Mouse (Mus musculus): ENCODE results near the gene Slc22a3. TPM values are rescaled to one million over a fixed set of nuclear protein-coding genes. Genes with fewer than 3 reads are reported as not detected.

The Slc22a3 gene
- polyA plus RNA-seq, 1 experiment from 2014 or later, result 1.2 TPM

DNA sequence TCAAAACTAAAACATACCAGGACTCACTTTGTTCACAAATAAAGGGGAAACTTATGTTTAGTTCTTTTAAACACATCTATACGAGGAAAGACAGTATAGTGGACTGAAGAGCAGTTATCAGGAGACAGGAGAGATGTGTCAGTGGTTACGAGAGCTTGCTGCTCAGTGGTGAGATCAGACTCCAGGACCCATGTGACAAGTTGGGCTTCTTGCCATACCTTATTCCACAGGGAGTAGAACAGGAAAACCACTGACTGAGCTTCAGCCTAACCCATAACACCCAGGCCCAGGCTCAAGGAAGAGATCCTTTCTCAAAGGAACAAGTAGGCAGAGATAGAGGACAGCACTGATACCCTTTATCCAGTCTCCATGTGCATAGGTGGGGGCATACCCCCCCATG, 62.9 kb downstream of the Slc22a3 start:
- Histone ChIP-seq H3K27me3 (ENCODE audit: insufficient read depth, low read length) (no peaks in the 10 kb centered on the region), H3K4me1 (ENCODE audit: insufficient read depth, low read length) (no peaks in the 10 kb centered on the region), H3K9me3 (ENCODE audit: low read length) (no peaks in the 10 kb centered on the region), H3K4me2 (replicated peaks; ENCODE audit: low read depth, low read length) (no peak overlapping the region), H3K27ac (ENCODE audit: low read length) (no peak overlapping the region), H3K4me3 (ENCODE audit: low read length) (no peak overlapping the region), H3K9ac (replicated peaks; ENCODE audit: low read length) (no peak overlapping the region), H3K36me3 (ENCODE audit: insufficient read depth, low read length) (no peaks in the 10 kb centered on the region)
- 66% methylated on average over 2 of the region's 2 CpGs for WGBS
- 0 out of 2 replicates have a peak, but pooled peaks have one; percentile 46 for ATAC-seq (ENCODE audit: low FRiP score, low TSS enrichment)

DNA sequence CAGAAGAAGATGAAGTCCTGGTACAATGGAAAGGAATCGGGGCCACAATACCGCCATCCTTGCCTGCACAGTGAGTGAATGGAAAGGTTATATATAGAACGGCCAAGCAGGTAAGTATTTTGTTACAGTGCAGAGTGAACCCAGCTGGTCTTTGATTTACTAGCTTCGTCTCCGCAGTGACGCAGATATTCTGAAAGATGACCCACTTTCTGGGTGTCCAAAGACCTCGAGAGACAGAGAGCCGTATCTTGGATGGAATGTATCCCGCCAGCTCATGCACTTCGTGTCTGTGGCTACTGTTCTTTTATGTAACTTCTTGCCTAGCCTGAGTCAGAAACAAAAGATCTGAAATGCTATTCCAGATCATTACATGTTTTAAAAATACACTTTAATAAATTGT, 69.7 kb downstream of the Slc22a3 start:
- H3K9me3 ChIP-seq (ENCODE audit: low read length), result no peaks in the 10 kb centered on the region
- no peaks in the 10 kb centered on the region for H3K27me3 ChIP-seq (ENCODE audit: insufficient read depth, low read length)
- no peak overlapping the region for H3K4me2 ChIP-seq (replicated peaks; ENCODE audit: low read depth, low read length)
- no peaks in the 10 kb centered on the region for H3K36me3 ChIP-seq (ENCODE audit: insufficient read depth, low read length)
- H3K4me3 ChIP-seq (ENCODE audit: low read length), result no peak overlapping the region
- WGBS, result 57% methylated on average over 10 of the region's 10 CpGs
- no peaks in the 10 kb centered on the region for H3K4me1 ChIP-seq (ENCODE audit: insufficient read depth, low read length)
- H3K27ac ChIP-seq (ENCODE audit: low read length), result no peak overlapping the region
- no peak overlapping the region for H3K9ac ChIP-seq (replicated peaks; ENCODE audit: low read length)
- no peak for ATAC-seq (ENCODE audit: low FRiP score, low TSS enrichment)

DNA sequence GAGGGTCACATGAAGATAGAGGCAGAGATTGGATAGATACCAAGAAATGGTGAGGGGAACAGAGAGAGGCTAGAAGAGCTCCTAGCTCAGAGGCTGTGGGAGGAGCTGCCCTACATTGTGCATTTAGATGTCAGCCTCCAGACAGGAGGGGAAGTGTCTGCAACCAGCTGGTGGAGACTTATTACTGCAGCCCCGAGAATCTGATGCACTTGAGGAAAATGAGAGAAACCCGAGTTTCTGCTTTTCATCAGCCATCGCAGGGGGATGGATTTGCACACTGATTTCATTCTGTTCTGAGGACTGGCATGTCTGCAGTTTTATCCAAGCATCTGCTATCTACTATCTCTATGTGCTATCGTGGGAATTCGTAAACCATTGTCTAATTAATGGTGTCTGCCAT, 75.8 kb downstream of the Slc22a3 start:
- H3K4me2 ChIP-seq (replicated peaks; ENCODE audit: low read depth, low read length), result no peak overlapping the region
- no peaks in the 10 kb centered on the region for H3K36me3 ChIP-seq (ENCODE audit: insufficient read depth, low read length)
- H3K4me1 ChIP-seq (ENCODE audit: insufficient read depth, low read length), result 0 out of 2 replicates have a peak, but pooled peaks cover 3% of the 10 kb centered on the region
- no peak overlapping the region for H3K9ac ChIP-seq (replicated peaks; ENCODE audit: low read length)
- H3K9me3 ChIP-seq (ENCODE audit: low read length), result no peaks in the 10 kb centered on the region
- H3K4me3 ChIP-seq (ENCODE audit: low read length), result no peak overlapping the region
- no peak; the same call in 1 of the 2 replicates for ATAC-seq (ENCODE audit: low FRiP score, low TSS enrichment)
- H3K27ac ChIP-seq (ENCODE audit: low read length), result no peak overlapping the region
- WGBS, result 57% methylated on average over 5 of the region's 5 CpGs
- no peaks in the 10 kb centered on the region for H3K27me3 ChIP-seq (ENCODE audit: insufficient read depth, low read length)

- ATAC-seq (ENCODE audit: low FRiP score, low TSS enrichment), result peak; percentile 59; the same call in 1 of the 2 replicates
- no peak overlapping the region for H3K4me3 ChIP-seq (ENCODE audit: low read length)
- H3K27me3 ChIP-seq (ENCODE audit: insufficient read depth, low read length), result no peaks in the 10 kb centered on the region
- H3K4me1 ChIP-seq (ENCODE audit: insufficient read depth, low read length), result 0 out of 2 replicates have a peak, but pooled peaks cover 3% of the 10 kb centered on the region
- no peaks in the 10 kb centered on the region for H3K36me3 ChIP-seq (ENCODE audit: insufficient read depth, low read length)
- H3K9ac ChIP-seq (replicated peaks; ENCODE audit: low read length), result no peak overlapping the region
- no peak overlapping the region for H3K4me2 ChIP-seq (replicated peaks; ENCODE audit: low read depth, low read length)
- no peak overlapping the region for H3K27ac ChIP-seq (ENCODE audit: low read length)
- no peaks in the 10 kb centered on the region for H3K9me3 ChIP-seq (ENCODE audit: low read length)
Measured at GRCm38 (mm10) chr17:12428369-12428768, 79.1 kb downstream of the Slc22a3 start.

DNA sequence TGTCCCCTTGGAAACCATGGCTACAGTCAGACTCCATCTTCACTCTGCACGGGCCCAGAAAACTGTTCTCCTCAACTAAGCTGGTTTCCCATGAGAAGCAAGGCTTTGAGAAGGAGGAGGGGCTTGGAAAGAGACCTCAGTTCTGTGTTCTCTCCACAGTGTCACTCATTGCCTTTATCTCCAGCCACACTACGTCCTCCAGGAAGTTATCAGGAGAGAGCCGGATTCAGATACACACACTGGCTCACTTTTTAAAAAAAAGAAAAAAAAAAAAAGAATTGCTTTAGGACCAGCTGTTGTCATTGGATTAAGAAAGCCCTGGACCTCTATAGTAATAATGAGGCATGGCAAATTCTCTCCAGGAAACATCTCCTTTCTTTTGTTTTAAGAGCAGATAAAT, 80.3 kb downstream of the Slc22a3 start:
- H3K27me3 ChIP-seq (ENCODE audit: insufficient read depth, low read length), result no peaks in the 10 kb centered on the region
- WGBS, result 53% methylated on average over 3 of the region's 3 CpGs

DNA sequence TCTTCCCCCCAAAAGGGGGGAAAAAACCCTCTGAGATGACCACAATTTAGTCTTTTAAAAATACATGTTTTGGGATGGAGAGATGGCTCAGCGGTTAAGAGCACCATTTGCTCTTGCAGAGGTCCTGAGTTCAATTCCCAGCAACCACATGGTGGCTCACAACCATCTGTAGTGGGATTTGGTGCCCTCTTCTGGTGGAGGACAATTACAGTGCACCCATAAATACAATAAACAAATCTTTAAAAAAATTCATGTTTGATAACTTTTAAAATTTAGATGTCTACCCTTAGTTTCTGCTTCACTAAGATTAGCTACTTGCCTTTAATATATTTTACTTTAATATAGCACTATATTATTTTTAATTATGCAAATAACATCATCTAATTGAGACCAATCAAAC, 85.4 kb downstream of the Slc22a3 start:
- WGBS, result 80% methylated on average over 1 of the region's 1 CpGs
- no peak overlapping the region for H3K4me3 ChIP-seq (ENCODE audit: low read length)

More for the DNA sequence above, 80.3 kb downstream of the Slc22a3 start:
- no peak overlapping the region for H3K27ac ChIP-seq (ENCODE audit: low read length)
- H3K4me2 ChIP-seq (replicated peaks; ENCODE audit: low read depth, low read length), result no peak overlapping the region
- no peaks in the 10 kb centered on the region for H3K36me3 ChIP-seq (ENCODE audit: insufficient read depth, low read length)
- no peak for ATAC-seq (ENCODE audit: low FRiP score, low TSS enrichment)
- H3K9ac ChIP-seq (replicated peaks; ENCODE audit: low read length), result no peak overlapping the region
- no peak overlapping the region for H3K4me3 ChIP-seq (ENCODE audit: low read length)
- H3K4me1 ChIP-seq (ENCODE audit: insufficient read depth, low read length), result 0 out of 2 replicates have a peak, but pooled peaks cover 3% of the 10 kb centered on the region
- no peaks in the 10 kb centered on the region for H3K9me3 ChIP-seq (ENCODE audit: low read length)

GRCm38 (mm10) chr17:12420886-12421574, 86.5 kb downstream of the Slc22a3 start:
- no peak overlapping the region for H3K27ac ChIP-seq (ENCODE audit: low read length)
- H3K4me2 ChIP-seq (replicated peaks; ENCODE audit: low read depth, low read length), result no peak overlapping the region
- WGBS, result 65% methylated on average over 16 of the region's 16 CpGs

More for the DNA sequence above, 85.4 kb downstream of the Slc22a3 start:
- Histone ChIP-seq H3K27ac (ENCODE audit: low read length) (no peak overlapping the region), H3K4me2 (replicated peaks; ENCODE audit: low read depth, low read length) (no peak overlapping the region), H3K36me3 (ENCODE audit: insufficient read depth, low read length) (no peaks in the 10 kb centered on the region), H3K9ac (replicated peaks; ENCODE audit: low read length) (no peak overlapping the region), H3K27me3 (ENCODE audit: insufficient read depth, low read length) (no peaks in the 10 kb centered on the region), H3K4me1 (ENCODE audit: insufficient read depth, low read length) (no peaks in the 10 kb centered on the region), H3K9me3 (ENCODE audit: low read length) (no peaks in the 10 kb centered on the region)
- no peak for ATAC-seq (ENCODE audit: low FRiP score, low TSS enrichment)

DNA sequence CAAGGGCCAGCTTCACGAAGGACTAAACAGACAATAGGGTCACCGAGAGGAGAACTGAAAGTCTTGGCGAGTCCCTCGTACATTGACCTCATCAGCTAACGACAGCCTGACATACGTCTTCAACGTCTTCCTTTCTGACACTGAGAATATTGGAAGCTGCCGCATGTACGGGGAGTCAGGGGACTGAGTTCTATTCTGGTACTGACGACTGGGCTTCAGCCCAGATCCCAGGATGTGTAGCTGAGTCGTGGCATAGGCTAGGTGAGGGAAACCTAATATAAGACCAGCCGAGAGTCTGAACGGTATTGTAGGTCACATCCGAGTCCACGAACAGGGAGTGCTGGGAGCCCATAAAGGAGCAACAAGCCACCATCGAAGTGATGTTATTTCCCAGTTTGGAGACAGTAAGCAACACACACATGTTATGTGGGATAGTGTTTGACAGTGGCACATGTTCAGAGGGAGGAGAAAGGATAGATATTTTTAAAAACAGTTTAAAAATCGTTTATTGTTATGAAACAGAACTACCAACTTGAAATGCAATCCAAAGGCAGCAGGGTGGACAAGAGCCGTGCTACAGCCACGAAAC, 87.9 kb downstream of the Slc22a3 start:
- WGBS, result 69% methylated on average over 19 of the region's 19 CpGs
- Histone ChIP-seq H3K4me3 (ENCODE audit: low read length) (no peak overlapping the region), H3K9ac (replicated peaks; ENCODE audit: low read length) (no peak overlapping the region)

More at GRCm38 (mm10) chr17:12420886-12421574, 86.5 kb downstream of the Slc22a3 start:
- Histone ChIP-seq H3K4me3 (ENCODE audit: low read length) (no peak overlapping the region), H3K4me1 (ENCODE audit: insufficient read depth, low read length) (no peaks in the 10 kb centered on the region), H3K36me3 (ENCODE audit: insufficient read depth, low read length) (no peaks in the 10 kb centered on the region), H3K9me3 (ENCODE audit: low read length) (no peaks in the 10 kb centered on the region), H3K9ac (replicated peaks; ENCODE audit: low read length) (no peak overlapping the region), H3K27me3 (ENCODE audit: insufficient read depth, low read length) (no peaks in the 10 kb centered on the region)
- ATAC-seq (ENCODE audit: low FRiP score, low TSS enrichment), result no peak

GRCm38 (mm10) chr17:12416250-12416895, 91.1 kb downstream of the Slc22a3 start:
- Histone ChIP-seq H3K9ac (replicated peaks; ENCODE audit: low read length) (no peak overlapping the region), H3K36me3 (ENCODE audit: insufficient read depth, low read length) (no peaks in the 10 kb centered on the region), H3K4me1 (ENCODE audit: insufficient read depth, low read length) (peaks cover 25% of the 10 kb centered on the region), H3K27ac (ENCODE audit: low read length) (peak overlapping the region; percentile 31; the same call in 1 of the 2 replicates), H3K9me3 (ENCODE audit: low read length) (no peaks in the 10 kb centered on the region), H3K27me3 (ENCODE audit: insufficient read depth, low read length) (no peaks in the 10 kb centered on the region), H3K4me2 (replicated peaks; ENCODE audit: low read depth, low read length) (no peak overlapping the region), H3K4me3 (ENCODE audit: low read length) (no peak overlapping the region)
- 0 out of 2 replicates have a peak, but pooled peaks have one; percentile 28 for ATAC-seq (ENCODE audit: low FRiP score, low TSS enrichment)
- 48% methylated on average over 6 of the region's 6 CpGs for WGBS

More for the DNA sequence above, 87.9 kb downstream of the Slc22a3 start:
- Histone ChIP-seq H3K9me3 (ENCODE audit: low read length) (no peaks in the 10 kb centered on the region), H3K27ac (ENCODE audit: low read length) (no peak overlapping the region), H3K4me2 (replicated peaks; ENCODE audit: low read depth, low read length) (no peak overlapping the region), H3K36me3 (ENCODE audit: insufficient read depth, low read length) (no peaks in the 10 kb centered on the region), H3K27me3 (ENCODE audit: insufficient read depth, low read length) (no peaks in the 10 kb centered on the region), H3K4me1 (ENCODE audit: insufficient read depth, low read length) (peaks cover 12% of the 10 kb centered on the region)
- ATAC-seq (ENCODE audit: low FRiP score, low TSS enrichment), result no peak

Measured in kidney, embryonic 16.5 days (tissue).